Mouse (Mus musculus) forebrain, embryonic 16.5 days (tissue): ENCODE results near the gene Kcnj11. TPM values are rescaled to one million over a fixed set of nuclear protein-coding genes. Genes with fewer than 3 reads are reported as not detected.
A peak's percentile ranks its signal among the peaks of the same experiment; 100 is the strongest.

Experiments
- ATAC-seq: fragments of 200-750 bp; cut with Nextera tagmentation; 2 replicates; pipeline ENCODE4 v1.8.0; 2017; ENCODE audit warnings: mild to moderate bottlenecking, moderate library complexity
- H3K27ac ChIP-seq: fragments of 300-500 bp; sonication (generic); 2 replicates; pipeline ENCODE4 v1.5.1; 2014; ENCODE audit warnings: low read length, control low read depth
- H3K27me3 ChIP-seq: fragments of 300-500 bp; sonication (generic); replicated peaks from 2 replicates; pipeline ENCODE4 v1.6.1; 2014; ENCODE audit warnings: low read length; ENCODE audit not compliant: control insufficient read depth, insufficient read depth
- H3K36me3 ChIP-seq: fragments of 300-500 bp; sonication (generic); 2 replicates; pipeline ENCODE4 v1.6.1; 2014; ENCODE audit not compliant: control insufficient read depth, insufficient read depth
- H3K4me1 ChIP-seq: fragments of 300-500 bp; sonication (generic); replicated peaks from 2 replicates; pipeline ENCODE4 v1.6.1; 2014; ENCODE audit warnings: low read length; ENCODE audit not compliant: control insufficient read depth, insufficient read depth
- H3K4me2 ChIP-seq: fragments of 300-500 bp; sonication (generic); 2 replicates; pipeline ENCODE4 v1.6.1; 2014; ENCODE audit warnings: mild to moderate bottlenecking, low read length, control low read depth
- H3K4me3 ChIP-seq: fragments of 300-500 bp; sonication (generic); replicated peaks from 2 replicates; pipeline ENCODE4 v1.5.1; 2014; ENCODE audit warnings: mild to moderate bottlenecking, low read length, control low read depth
- H3K9ac ChIP-seq: fragments of 300-500 bp; sonication (generic); replicated peaks from 2 replicates; pipeline ENCODE4 v1.6.1; 2014; ENCODE audit warnings: low read depth, low read length, control low read depth
- H3K9me3 ChIP-seq: fragments of 300-500 bp; sonication (generic); 2 replicates; pipeline ENCODE4 v1.6.1; 2016; ENCODE audit warnings: low read length; ENCODE audit not compliant: control insufficient read depth
- WGBS: fragments of 180-500 bp; shearing (Covaris S2); extraction: QIAGEN DNeasy Blood & Tissue Kit; methylation state at CpG from one replicate; pipeline ENCODE4 v1.1.7; 2014; 5-methylcytosine and 5-hydroxymethylcytosine counted together
- polyA plus RNA-seq: library from polyadenylated mRNA; unstranded; fragments of >200 nt; fragmentation: Nextera tagmentation; extraction: Ambion mirVana; gene quantifications from 2 replicates; pipeline ENCODE4 v1.2.1, GENCODE M21; 2015

Kcnj11 gene
- polyA plus RNA-seq, 1 experiment from 2014 or later = 6.0 TPM

- H3K4me3 ChIP-seq = no peak overlapping the region
- no peak overlapping the region for H3K9ac ChIP-seq
- H3K4me2 ChIP-seq = no peak overlapping the region
- H3K9me3 ChIP-seq = no peaks in the 10 kb centered on the region
- no peak for ATAC-seq
- no peak overlapping the region for H3K27ac ChIP-seq
- H3K4me1 ChIP-seq = peaks cover 21% of the 10 kb centered on the region
- H3K36me3 ChIP-seq = no peaks in the 10 kb centered on the region
- H3K27me3 ChIP-seq = no peaks in the 10 kb centered on the region
- WGBS = 63% methylated on average over 7 of the region's 7 CpGs
Measured at GRCm38 (mm10) chr7:46130723-46131122, 30.2 kb upstream of the Kcnj11 start.

GRCm38 (mm10) chr7:46129463-46130179 lies 29.1 kb upstream of the Kcnj11 start:
- Histone ChIP-seq H3K27ac (no peak overlapping the region), H3K9me3 (no peaks in the 10 kb centered on the region), H3K4me1 (peaks cover 26% of the 10 kb centered on the region), H3K4me2 (no peak overlapping the region), H3K9ac (no peak overlapping the region), H3K4me3 (no peak overlapping the region), H3K27me3 (no peaks in the 10 kb centered on the region), H3K36me3 (no peaks in the 10 kb centered on the region)
- WGBS = 39% methylated on average over 7 of the region's 7 CpGs
- peak; percentile 64 for ATAC-seq

- H3K36me3 ChIP-seq = no peaks in the 10 kb centered on the region
- no peak overlapping the region for H3K4me2 ChIP-seq
- no peak overlapping the region; the same call in 1 of the 2 replicates for H3K27ac ChIP-seq
- peak; percentile 45; the same call in 1 of the 2 replicates for ATAC-seq
- H3K4me1 ChIP-seq = peaks cover 28% of the 10 kb centered on the region
- no peak overlapping the region for H3K9ac ChIP-seq
- no peaks in the 10 kb centered on the region for H3K27me3 ChIP-seq
- no peaks in the 10 kb centered on the region for H3K9me3 ChIP-seq
- H3K4me3 ChIP-seq = no peak overlapping the region
- WGBS = 32% methylated on average over 7 of the region's 7 CpGs
Measured at GRCm38 (mm10) chr7:46128196-46128595, 27.6 kb upstream of the Kcnj11 start.

GRCm38 (mm10) chr7:46125340-46125739 lies 24.8 kb upstream of the Kcnj11 start:
- H3K36me3 ChIP-seq = peaks cover 2% of the 10 kb centered on the region; the same call in 1 of the 2 replicates
- no peak for ATAC-seq
- no peak overlapping the region for H3K27ac ChIP-seq
- H3K4me3 ChIP-seq = no peak overlapping the region
- H3K4me2 ChIP-seq = no peak overlapping the region
- no peaks in the 10 kb centered on the region for H3K27me3 ChIP-seq
- no peak overlapping the region for H3K9ac ChIP-seq
- peaks cover 17% of the 10 kb centered on the region for H3K4me1 ChIP-seq
- H3K9me3 ChIP-seq = no peaks in the 10 kb centered on the region
- 85% methylated on average over 11 of the region's 11 CpGs for WGBS

GRCm38 (mm10) chr7:46124460-46124859 lies 23.9 kb upstream of the Kcnj11 start:
- peak overlapping the region; percentile 30; the same call in 1 of the 2 replicates for H3K27ac ChIP-seq
- H3K36me3 ChIP-seq = peaks cover 2% of the 10 kb centered on the region; the same call in 1 of the 2 replicates
- H3K9me3 ChIP-seq = no peaks in the 10 kb centered on the region
- H3K4me1 ChIP-seq = peaks cover 14% of the 10 kb centered on the region
- no peak overlapping the region for H3K9ac ChIP-seq
- WGBS = 54% methylated on average over 6 of the region's 6 CpGs
- ATAC-seq = peak; percentile 66
- H3K4me3 ChIP-seq = no peak overlapping the region
- H3K27me3 ChIP-seq = no peaks in the 10 kb centered on the region
- H3K4me2 ChIP-seq = no peak overlapping the region

- H3K36me3 ChIP-seq = peaks cover 2% of the 10 kb centered on the region; the same call in 1 of the 2 replicates
- WGBS = 71% methylated on average over 4 of the region's 4 CpGs
- peaks cover 14% of the 10 kb centered on the region for H3K4me1 ChIP-seq
- no peaks in the 10 kb centered on the region for H3K27me3 ChIP-seq
- H3K9ac ChIP-seq = no peak overlapping the region
- no peak overlapping the region for H3K4me2 ChIP-seq
- no peak for ATAC-seq
- H3K27ac ChIP-seq = no peak overlapping the region
- H3K9me3 ChIP-seq = no peaks in the 10 kb centered on the region
- H3K4me3 ChIP-seq = no peak overlapping the region
Measured at GRCm38 (mm10) chr7:46122964-46123363, 22.4 kb upstream of the Kcnj11 start.

GRCm38 (mm10) chr7:46117035-46117434 lies 16.5 kb upstream of the Kcnj11 start:
- no peaks in the 10 kb centered on the region for H3K9me3 ChIP-seq
- no peak overlapping the region for H3K4me3 ChIP-seq
- no peaks in the 10 kb centered on the region for H3K27me3 ChIP-seq
- H3K36me3 ChIP-seq = peaks cover under 1% of the 10 kb centered on the region; the same call in 1 of the 2 replicates
- H3K4me2 ChIP-seq = no peak overlapping the region
- ATAC-seq = no peak
- H3K4me1 ChIP-seq = peaks cover 5% of the 10 kb centered on the region
- WGBS = 95% methylated on average over 16 of the region's 16 CpGs
- no peak overlapping the region for H3K27ac ChIP-seq
- no peak overlapping the region for H3K9ac ChIP-seq

GRCm38 (mm10) chr7:46116118-46116581 lies 15.6 kb upstream of the Kcnj11 start:
- no peak overlapping the region for H3K27ac ChIP-seq
- ATAC-seq = no peak
- H3K9me3 ChIP-seq = no peaks in the 10 kb centered on the region
- H3K4me1 ChIP-seq = peaks cover 5% of the 10 kb centered on the region
- no peak overlapping the region for H3K4me3 ChIP-seq
- H3K27me3 ChIP-seq = no peaks in the 10 kb centered on the region
- 45% methylated on average over 10 of the region's 10 CpGs for WGBS
- no peaks in the 10 kb centered on the region for H3K36me3 ChIP-seq
- no peak overlapping the region for H3K9ac ChIP-seq
- H3K4me2 ChIP-seq = no peak overlapping the region

- no peak overlapping the region for H3K4me2 ChIP-seq
- 55% methylated on average over 3 of the region's 3 CpGs for WGBS
- peaks cover 5% of the 10 kb centered on the region for H3K4me1 ChIP-seq
- no peaks in the 10 kb centered on the region for H3K27me3 ChIP-seq
- no peak overlapping the region for H3K4me3 ChIP-seq
- H3K9ac ChIP-seq = no peak overlapping the region
- no peaks in the 10 kb centered on the region for H3K9me3 ChIP-seq
- H3K36me3 ChIP-seq = no peaks in the 10 kb centered on the region
- no peak for ATAC-seq
- H3K27ac ChIP-seq = no peak overlapping the region
Measured at GRCm38 (mm10) chr7:46113435-46113834, 12.9 kb upstream of the Kcnj11 start.
